Mouse (Mus musculus) thymus, adult 2 months (tissue): ENCODE data around the gene Hnf1b.

Experiments
- CTCF ChIP-seq: fragments of 200-500 bp; IDR thresholded peaks from 2 replicates; pipeline ENCODE4 v1.5.1; 2012; ENCODE audit warnings: mild to moderate bottlenecking, control low read depth, low read length, moderate library complexity, borderline replicate concordance; ENCODE audit not compliant: control insufficient read depth, poor library complexity, insufficient read depth; ENCODE audit errors: extremely low read depth
- POLR2A ChIP-seq: fragments of 200-500 bp; IDR thresholded peaks from 2 replicates; pipeline ENCODE4 v1.6.1; 2012; ENCODE audit warnings: mild to moderate bottlenecking, low read length, control low read depth, moderate library complexity; ENCODE audit not compliant: control insufficient read depth, poor library complexity, insufficient read depth; ENCODE audit errors: extremely low read depth

DNA sequence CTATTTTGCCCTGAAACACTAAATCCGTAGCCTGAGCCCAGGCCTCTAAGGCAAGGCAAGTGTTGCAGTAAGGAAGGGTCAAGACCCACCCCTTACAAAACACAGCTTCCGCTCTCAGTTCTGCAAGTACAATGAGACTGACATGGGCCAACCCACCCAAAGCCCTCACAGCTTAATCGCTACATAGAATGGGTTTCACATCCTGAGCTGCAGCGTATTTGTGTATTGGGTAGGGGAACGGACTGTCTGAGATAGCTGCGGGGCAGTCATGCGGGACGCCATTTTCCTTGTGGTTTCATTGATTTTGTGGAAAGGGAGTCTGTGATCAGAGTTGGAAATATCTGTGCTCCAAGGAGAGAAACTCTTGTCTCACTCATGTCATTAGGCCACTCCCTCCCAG lies 39.4 kb upstream of the Hnf1b start:
- TF ChIP-seq POLR2A (no peak), CTCF (no peak)
